Mouse (Mus musculus) hindbrain, embryonic 16.5 days (tissue): ENCODE results near the gene Clstn2. TPM values are rescaled to one million over a fixed set of nuclear protein-coding genes. Genes with fewer than 3 reads are reported as not detected.

Source experiments
- ATAC-seq: fragments of 200-750 bp; cut with Nextera tagmentation; 2 replicates; pipeline ENCODE4 v1.8.0; 2017; ENCODE audit warnings: moderate TSS enrichment, moderate library complexity
- H3K27ac ChIP-seq: fragments of 300-500 bp; sonication (generic); 2 replicates; pipeline ENCODE4 v1.5.1; 2014; ENCODE audit warnings: low read depth, mild to moderate bottlenecking, control low read depth, low read length, moderate library complexity
- H3K27me3 ChIP-seq: fragments of 300-500 bp; sonication (generic); replicated peaks from 2 replicates; pipeline ENCODE4 v1.6.1; 2014; ENCODE audit warnings: low read length; ENCODE audit not compliant: control insufficient read depth, insufficient read depth
- H3K36me3 ChIP-seq: fragments of 300-500 bp; sonication (generic); 2 replicates; pipeline ENCODE4 v1.6.1; 2014; ENCODE audit warnings: mild to moderate bottlenecking, low read length, moderate library complexity, mixed read lengths; ENCODE audit not compliant: control insufficient read depth, insufficient read depth
- H3K4me1 ChIP-seq: fragments of 300-500 bp; sonication (generic); 2 replicates; pipeline ENCODE4 v1.6.1; 2014; ENCODE audit warnings: low read depth, low read length; ENCODE audit not compliant: control insufficient read depth, insufficient read depth
- H3K4me2 ChIP-seq: fragments of 300-500 bp; sonication (generic); 2 replicates; pipeline ENCODE4 v1.6.1; 2014; ENCODE audit warnings: mild to moderate bottlenecking, low read length, control low read depth, moderate library complexity
- H3K4me3 ChIP-seq: fragments of 300-500 bp; sonication (generic); 2 replicates; pipeline ENCODE4 v1.5.1; 2014; ENCODE audit warnings: mild to moderate bottlenecking, low read length, control low read depth, moderate library complexity
- H3K9ac ChIP-seq: fragments of 300-500 bp; sonication (generic); 2 replicates; pipeline ENCODE4 v1.6.1; 2014; ENCODE audit warnings: low read depth, mild to moderate bottlenecking, control low read depth, low read length, moderate library complexity
- H3K9me3 ChIP-seq: fragments of 300-500 bp; sonication (generic); 2 replicates; pipeline ENCODE4 v1.6.1; 2014; ENCODE audit warnings: mild to moderate bottlenecking, low read length, moderate library complexity; ENCODE audit not compliant: control insufficient read depth
- WGBS: fragments of 180-500 bp; shearing (Covaris S2); extraction: QIAGEN DNeasy Blood & Tissue Kit; methylation state at CpG from one replicate; pipeline ENCODE4 v1.1.7; 2014; 5-methylcytosine and 5-hydroxymethylcytosine counted together
- polyA plus RNA-seq: library from polyadenylated mRNA; unstranded; fragments of >200 nt; fragmentation: Nextera tagmentation; extraction: Ambion mirVana; gene quantifications from 2 replicates; pipeline ENCODE4 v1.2.1, GENCODE M21; 2015

Gene Clstn2
- polyA plus RNA-seq, 1 experiment from 2014 or later: 13.1 TPM

GRCm38 (mm10) chr9:97813157-97813556 is 219.8 kb downstream of the Clstn2 start:
- no peaks in the 10 kb centered on the region for H3K4me1 ChIP-seq
- no peak overlapping the region for H3K9ac ChIP-seq
- H3K36me3 ChIP-seq: no peaks in the 10 kb centered on the region
- 51% methylated on average over 3 of the region's 3 CpGs for WGBS
- H3K27ac ChIP-seq: no peak overlapping the region
- H3K9me3 ChIP-seq: no peaks in the 10 kb centered on the region
- H3K4me3 ChIP-seq: no peak overlapping the region
- ATAC-seq: no peak
- no peaks in the 10 kb centered on the region for H3K27me3 ChIP-seq
- H3K4me2 ChIP-seq: no peak overlapping the region

DNA sequence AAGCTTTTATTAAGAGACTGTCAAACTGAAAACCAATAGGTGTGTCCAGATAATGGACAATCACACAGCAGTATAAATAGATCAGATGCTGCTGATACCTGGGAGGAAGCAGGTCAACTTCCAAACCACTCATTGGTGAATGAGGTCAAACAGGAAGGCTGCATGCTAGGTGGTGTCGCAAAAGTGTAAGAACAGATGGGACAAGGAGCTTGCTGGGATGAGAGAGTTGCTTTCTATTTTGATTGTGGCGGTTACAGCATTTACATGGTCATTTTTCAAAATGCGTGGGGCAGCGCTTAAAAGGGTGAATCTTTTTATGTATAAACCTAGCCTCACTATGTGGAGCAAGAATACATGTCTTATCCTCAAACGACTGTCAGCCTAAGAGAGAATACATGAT is 225.9 kb downstream of the Clstn2 start:
- WGBS: 94% methylated on average over 5 of the region's 5 CpGs
- H3K4me1 ChIP-seq: no peaks in the 10 kb centered on the region
- H3K36me3 ChIP-seq: no peaks in the 10 kb centered on the region
- no peak for ATAC-seq
- H3K4me2 ChIP-seq: no peak overlapping the region
- H3K27me3 ChIP-seq: no peaks in the 10 kb centered on the region
- H3K27ac ChIP-seq: no peak overlapping the region
- no peak overlapping the region for H3K9ac ChIP-seq
- no peaks in the 10 kb centered on the region for H3K9me3 ChIP-seq
- no peak overlapping the region for H3K4me3 ChIP-seq

DNA sequence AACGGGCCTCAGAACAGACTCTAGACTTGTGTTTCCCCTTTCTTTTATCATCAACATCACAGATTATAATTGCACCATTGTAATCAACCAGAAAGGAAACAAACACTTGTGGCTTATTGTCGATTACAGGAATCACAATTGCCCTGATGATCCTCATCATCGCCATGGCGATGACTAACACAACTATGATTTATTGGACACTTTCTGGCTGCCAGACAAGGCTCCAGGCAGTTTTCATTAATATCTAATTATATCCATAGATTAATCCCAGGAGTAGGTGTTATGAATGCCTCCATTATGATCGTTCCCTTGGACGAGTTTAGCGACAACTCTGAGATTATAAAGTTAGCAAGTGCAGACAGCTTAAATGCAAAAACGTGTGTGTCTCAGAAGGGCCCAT is 239.3 kb downstream of the Clstn2 start:
- no peaks in the 10 kb centered on the region for H3K27me3 ChIP-seq
- H3K36me3 ChIP-seq: no peaks in the 10 kb centered on the region
- no peaks in the 10 kb centered on the region for H3K4me1 ChIP-seq
- H3K4me3 ChIP-seq: no peak overlapping the region
- H3K4me2 ChIP-seq: no peak overlapping the region
- ATAC-seq: no peak
- no peaks in the 10 kb centered on the region for H3K9me3 ChIP-seq
- no peak overlapping the region for H3K9ac ChIP-seq
- WGBS: 33% methylated on average over 8 of the region's 8 CpGs
- no peak overlapping the region for H3K27ac ChIP-seq

- H3K9ac ChIP-seq: no peak overlapping the region
- H3K27me3 ChIP-seq: no peaks in the 10 kb centered on the region
- no peaks in the 10 kb centered on the region for H3K9me3 ChIP-seq
- ATAC-seq: no peak
- H3K4me2 ChIP-seq: no peak overlapping the region
- no peaks in the 10 kb centered on the region for H3K4me1 ChIP-seq
- H3K4me3 ChIP-seq: no peak overlapping the region
- 80% methylated on average over 5 of the region's 5 CpGs for WGBS
- no peaks in the 10 kb centered on the region for H3K36me3 ChIP-seq
- no peak overlapping the region for H3K27ac ChIP-seq
Observed at GRCm38 (mm10) chr9:97788151-97788670, 244.8 kb downstream of the Clstn2 start.

DNA sequence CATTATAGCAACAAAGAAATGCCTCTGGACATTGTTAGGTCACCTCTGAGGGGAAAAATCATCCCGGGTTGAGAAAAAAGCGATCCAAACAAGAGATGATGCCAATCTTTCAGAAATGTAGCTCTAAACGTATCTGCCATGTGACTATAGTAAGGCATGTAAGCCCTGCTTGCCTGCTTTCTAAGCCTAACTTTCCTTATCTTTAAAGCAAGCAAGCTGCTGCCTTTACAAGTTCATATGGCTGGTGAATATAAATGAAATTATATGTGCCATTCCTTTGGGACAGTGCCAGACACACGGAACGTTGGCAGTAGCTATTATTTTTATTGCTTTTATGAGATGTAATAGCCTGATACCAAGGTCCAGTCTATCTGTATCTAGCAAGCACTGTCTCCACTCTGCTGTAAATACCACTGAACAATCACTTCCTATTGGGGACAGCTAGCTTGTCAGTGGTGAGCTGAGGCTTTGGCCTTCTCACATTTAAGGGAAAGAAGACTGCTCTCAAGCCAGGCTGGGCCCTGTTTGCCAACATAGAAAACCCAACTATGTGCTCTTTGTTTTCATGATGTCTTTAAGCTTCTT is 252.9 kb downstream of the Clstn2 start:
- no peak overlapping the region for H3K27ac ChIP-seq
- no peaks in the 10 kb centered on the region for H3K9me3 ChIP-seq
- no peak overlapping the region for H3K4me3 ChIP-seq
- no peak overlapping the region for H3K4me2 ChIP-seq
- H3K36me3 ChIP-seq: no peaks in the 10 kb centered on the region
- H3K27me3 ChIP-seq: no peaks in the 10 kb centered on the region
- WGBS: 76% methylated on average over 5 of the region's 5 CpGs
- H3K4me1 ChIP-seq: no peaks in the 10 kb centered on the region
- ATAC-seq: no peak
- no peak overlapping the region for H3K9ac ChIP-seq

- 73% methylated on average over 1 of the region's 1 CpGs for WGBS
- Histone ChIP-seq H3K27ac (no peak overlapping the region), H3K9me3 (no peaks in the 10 kb centered on the region), H3K36me3 (no peaks in the 10 kb centered on the region), H3K27me3 (no peaks in the 10 kb centered on the region), H3K4me1 (no peaks in the 10 kb centered on the region), H3K9ac (no peak overlapping the region), H3K4me3 (no peak overlapping the region), H3K4me2 (no peak overlapping the region)
- ATAC-seq: no peak
Observed at GRCm38 (mm10) chr9:97775770-97776169, 257.2 kb downstream of the Clstn2 start.

- no peak overlapping the region for H3K9ac ChIP-seq
- H3K36me3 ChIP-seq: no peaks in the 10 kb centered on the region
- ATAC-seq: no peak
- no peaks in the 10 kb centered on the region for H3K9me3 ChIP-seq
- no peaks in the 10 kb centered on the region for H3K4me1 ChIP-seq
- WGBS: 77% methylated on average over 1 of the region's 1 CpGs
- no peak overlapping the region for H3K27ac ChIP-seq
- no peak overlapping the region for H3K4me2 ChIP-seq
- H3K27me3 ChIP-seq: no peaks in the 10 kb centered on the region
- no peak overlapping the region for H3K4me3 ChIP-seq
Observed at GRCm38 (mm10) chr9:97774991-97775390, 258.0 kb downstream of the Clstn2 start.

DNA sequence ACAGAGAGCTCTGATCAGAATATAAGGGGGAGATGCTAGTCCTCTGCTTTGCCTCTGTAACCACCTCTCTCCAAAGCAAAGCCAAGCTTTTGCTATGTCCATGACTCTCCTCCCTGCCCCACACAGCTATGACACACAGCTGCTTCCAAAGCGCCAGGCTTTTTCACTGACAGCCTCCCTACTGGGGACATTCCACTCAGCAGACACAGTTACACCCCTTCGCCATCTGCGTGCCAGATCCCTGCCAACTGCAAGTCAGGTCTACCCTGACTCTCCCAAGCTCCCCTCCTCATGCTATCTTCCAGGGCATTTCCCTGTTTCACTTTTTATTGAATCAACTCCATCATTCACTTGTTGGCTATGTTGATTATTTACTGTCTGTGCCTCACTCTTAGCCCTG is 259.1 kb downstream of the Clstn2 start:
- 58% methylated on average over 3 of the region's 3 CpGs for WGBS
- H3K9me3 ChIP-seq: no peaks in the 10 kb centered on the region
- no peaks in the 10 kb centered on the region for H3K27me3 ChIP-seq
- H3K4me3 ChIP-seq: no peak overlapping the region
- no peak overlapping the region for H3K9ac ChIP-seq
- no peak overlapping the region for H3K4me2 ChIP-seq
- H3K4me1 ChIP-seq: no peaks in the 10 kb centered on the region
- H3K36me3 ChIP-seq: no peaks in the 10 kb centered on the region
- no peak overlapping the region for H3K27ac ChIP-seq
- ATAC-seq: 0 out of 2 replicates have a peak, but pooled peaks have one; percentile 67

DNA sequence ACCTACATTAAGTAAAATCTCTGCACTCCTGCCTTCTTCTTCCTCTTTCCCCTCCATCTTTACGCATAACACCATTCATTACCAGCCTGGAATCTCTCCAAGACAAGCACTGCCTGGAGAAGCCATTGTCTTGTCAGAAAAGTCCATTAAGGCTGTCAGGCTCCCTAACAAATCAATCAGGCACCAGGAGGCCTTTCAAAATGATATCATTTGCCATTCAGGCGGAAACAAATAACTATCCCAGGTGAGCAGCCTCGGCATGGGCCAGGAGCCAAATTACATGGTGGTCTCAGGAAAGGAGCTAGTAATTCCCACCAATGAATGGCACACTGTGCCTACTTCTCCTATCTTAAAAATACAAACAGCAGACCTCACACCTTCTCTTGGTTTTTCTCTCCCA is 260.6 kb downstream of the Clstn2 start:
- 34% methylated on average over 3 of the region's 3 CpGs for WGBS
- Histone ChIP-seq H3K9ac (no peak overlapping the region), H3K36me3 (no peaks in the 10 kb centered on the region), H3K4me2 (no peak overlapping the region), H3K27me3 (no peaks in the 10 kb centered on the region), H3K4me3 (no peak overlapping the region), H3K9me3 (no peaks in the 10 kb centered on the region), H3K27ac (no peak overlapping the region), H3K4me1 (no peaks in the 10 kb centered on the region)
- no peak for ATAC-seq

DNA sequence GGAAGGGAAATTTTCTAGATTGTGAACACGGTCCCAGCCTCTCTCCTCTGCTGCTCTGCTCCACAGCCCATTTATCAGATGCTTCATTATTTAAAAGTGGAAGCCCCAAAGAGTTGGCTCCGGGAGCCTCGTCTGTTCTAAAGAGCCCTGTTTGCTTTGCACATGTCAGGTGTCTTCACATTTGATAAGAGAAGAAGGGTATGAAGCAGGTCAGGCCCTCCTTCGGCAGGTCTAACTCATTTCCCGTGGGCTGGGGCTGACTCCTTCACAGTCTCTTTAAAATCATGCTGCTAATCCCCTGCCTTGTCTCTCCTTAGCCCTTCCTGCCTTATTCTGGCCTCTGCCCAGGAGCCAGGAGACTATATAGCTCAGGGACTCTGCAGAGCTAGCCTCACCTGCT is 263.6 kb downstream of the Clstn2 start:
- Histone ChIP-seq H3K4me1 (no peaks in the 10 kb centered on the region), H3K4me2 (no peak overlapping the region), H3K36me3 (no peaks in the 10 kb centered on the region), H3K27me3 (no peaks in the 10 kb centered on the region), H3K27ac (no peak overlapping the region), H3K9ac (no peak overlapping the region), H3K4me3 (no peak overlapping the region), H3K9me3 (no peaks in the 10 kb centered on the region)
- 59% methylated on average over 5 of the region's 5 CpGs for WGBS
- ATAC-seq: no peak
